In genomic region chr17:56291171-56291511, GRCm38 (mm10) we compare ENCODE assay signal across 8 mouse cellular contexts. TPM values are rescaled to one million over a fixed set of nuclear protein-coding genes. Genes with fewer than 3 reads are reported as not detected.
DNase-seq lines count a peak whose midpoint lies in the region; ATAC-seq and TF ChIP-seq lines count a peak whose summit lies in the region.

No protein-coding gene starts in this region.

- peak overlapping the region; percentile 92 for H3K27ac ChIP-seq in embryonic facial prominence, embryonic 10.5 days (replicated peaks)
- H3K27ac ChIP-seq in heart, adult 2 months = peak overlapping the region; percentile 90
- H3K27ac ChIP-seq in limb, embryonic 14.5 days (replicated peaks; ENCODE audit: low read depth, low read length) = peak overlapping the region; percentile 92
- peak overlapping the region; percentile 51 for H3K27ac ChIP-seq in midbrain, embryonic 15.5 days
- peak overlapping the region; percentile 80 for H3K27ac ChIP-seq in spleen, adult 2 months (ENCODE audit: insufficient read depth, low read length)

- peak; percentile 98 for TF ChIP-seq CTCF in heart, adult 2 months (IDR thresholded peaks at IDR 0.05)
- peak; percentile 92 for TF ChIP-seq CTCF in spleen, adult 2 months (IDR thresholded peaks at IDR 0.05; ENCODE audit: extremely low read depth, insufficient read depth, insufficient read length, insufficient replicate concordance)

- ATAC-seq in limb, embryonic 14.5 days (ENCODE audit: low FRiP score, low read depth) = peak; percentile 88
- ATAC-seq in midbrain, embryonic 15.5 days (replicated peaks) = peak; percentile 86

- no peak; the same call in none of the 2 replicates for TF ChIP-seq EP300 in heart, adult 2 months (IDR thresholded peaks at IDR 0.05; ENCODE audit: insufficient read depth, low read depth, low read length)

- WGBS in embryonic facial prominence, embryonic 10.5 days = under 1% methylated on average over 16 of the region's 16 CpGs
- under 1% methylated on average over 16 of the region's 16 CpGs for WGBS in heart, adult 2 months
- 2% methylated on average over 14 of the region's 16 CpGs for WGBS in limb, embryonic 14.5 days
- 0% methylated on average over 16 of the region's 16 CpGs for WGBS in midbrain, embryonic 15.5 days
- under 1% methylated on average over 16 of the region's 16 CpGs for whole genome bisulfite sequencing in spleen, adult 2 months

- no peaks in the 10 kb centered on the region for H3K9me3 ChIP-seq in embryonic facial prominence, embryonic 10.5 days
- no peaks in the 10 kb centered on the region for H3K9me3 ChIP-seq in limb, embryonic 14.5 days (ENCODE audit: control insufficient read depth, low read length)
- H3K9me3 ChIP-seq in midbrain, embryonic 15.5 days = no peaks in the 10 kb centered on the region

- H3K4me1 ChIP-seq in embryonic facial prominence, embryonic 10.5 days = peaks cover 51% of the 10 kb centered on the region
- peaks cover 6% of the 10 kb centered on the region for H3K4me1 ChIP-seq in heart, adult 2 months (ENCODE audit: control insufficient read depth, insufficient read depth, low read length)
- peaks cover 33% of the 10 kb centered on the region for H3K4me1 ChIP-seq in limb, embryonic 14.5 days (ENCODE audit: control insufficient read depth, insufficient read depth, low read length)
- peaks cover 24% of the 10 kb centered on the region for H3K4me1 ChIP-seq in midbrain, embryonic 15.5 days
- H3K4me1 ChIP-seq in spleen, adult 2 months (ENCODE audit: control insufficient read depth, insufficient read depth, insufficient read length) = peaks cover 24% of the 10 kb centered on the region; the same call in 1 of the 2 replicates

- peak overlapping the region; percentile 68 for H3K4me3 ChIP-seq in embryonic facial prominence, embryonic 10.5 days
- H3K4me3 ChIP-seq in heart, adult 2 months = peak overlapping the region; percentile 59
- H3K4me3 ChIP-seq in limb, embryonic 14.5 days (replicated peaks; ENCODE audit: low read length) = peak overlapping the region; percentile 57
- H3K4me3 ChIP-seq in midbrain, embryonic 15.5 days = peak overlapping the region; percentile 19
- H3K4me3 ChIP-seq in spleen, adult 2 months (ENCODE audit: extremely low read depth, insufficient read depth, insufficient read length) = peak overlapping the region; percentile 57; the same call in 1 of the 2 replicates

- H3K9ac ChIP-seq in heart, adult 2 months (ENCODE audit: low read depth, low read length) = peak overlapping the region; percentile 67
- H3K9ac ChIP-seq in limb, embryonic 14.5 days (ENCODE audit: low read depth, low read length, severe bottlenecking) = peak overlapping the region; percentile 68
- H3K9ac ChIP-seq in midbrain, embryonic 15.5 days = no peak overlapping the region

- intact Hi-C loops in heart, adult 2 months (cut with DNase I) = loop anchor here (1.0 to 2.0 kb wide), 2 partner anchors 14 to 59 kb away; no protein-coding TSS in a partner anchor

- H3K27me3 ChIP-seq in embryonic facial prominence, embryonic 10.5 days (replicated peaks; ENCODE audit: low read depth, poor library complexity, severe bottlenecking) = no peaks in the 10 kb centered on the region
- H3K27me3 ChIP-seq in heart, adult 2 months (ENCODE audit: control insufficient read depth, insufficient read depth, low read length) = no peaks in the 10 kb centered on the region
- H3K27me3 ChIP-seq in limb, embryonic 14.5 days (ENCODE audit: control insufficient read depth, insufficient read depth, low read length) = no peaks in the 10 kb centered on the region
- no peaks in the 10 kb centered on the region for H3K27me3 ChIP-seq in midbrain, embryonic 15.5 days (replicated peaks)
- no peaks in the 10 kb centered on the region for H3K27me3 ChIP-seq in spleen, adult 2 months (ENCODE audit: control insufficient read depth, insufficient read depth, low read length)

- H3K79me2 ChIP-seq in heart, adult 2 months (replicated peaks; ENCODE audit: control insufficient read depth, insufficient read depth, low read length) = no peaks in the 10 kb centered on the region

- H3K36me3 ChIP-seq in embryonic facial prominence, embryonic 10.5 days (replicated peaks) = peaks cover 9% of the 10 kb centered on the region
- H3K36me3 ChIP-seq in heart, adult 2 months (ENCODE audit: control insufficient read depth, insufficient read depth, low read length) = no peaks in the 10 kb centered on the region
- H3K36me3 ChIP-seq in limb, embryonic 14.5 days (ENCODE audit: control insufficient read depth, insufficient read depth, low read length) = peaks cover 10% of the 10 kb centered on the region
- no peaks in the 10 kb centered on the region for H3K36me3 ChIP-seq in midbrain, embryonic 15.5 days (replicated peaks)
- H3K36me3 ChIP-seq in spleen, adult 2 months (ENCODE audit: control insufficient read depth, insufficient read depth, low read length) = peaks cover 2% of the 10 kb centered on the region

- DNase-seq in 416B (ENCODE audit: low read depth) = peak; percentile 99
- DNase-seq in adrenal gland, postnatal 14 days = peak; percentile 96
- DNase-seq in embryonic facial prominence, embryonic 10.5 days (ENCODE audit: low spot score) = peak; percentile 94
- peak; percentile 89 to 94 for DNase-seq in heart, adult 2 months
- peak; percentile 88 for DNase-seq in kidney, adult 18-20 months
- DNase-seq in limb, embryonic 14.5 days (ENCODE audit: low spot score) = peak; percentile 89
- DNase-seq in spleen, adult 2 months (ENCODE audit: low read depth in 1 of 2, low spot score in 2 of 2) = peak; percentile 81 to 82

- peak overlapping the region; percentile 71 for H3K4me2 ChIP-seq in limb, embryonic 14.5 days (replicated peaks; ENCODE audit: low read depth, low read length, severe bottlenecking)
- peak overlapping the region; percentile 45 for H3K4me2 ChIP-seq in midbrain, embryonic 15.5 days

- peak; percentile 59 for TF ChIP-seq POLR2A in heart, adult 2 months (IDR thresholded peaks at IDR 0.05; ENCODE audit: insufficient read depth, low read depth, low read length)
- no peak for TF ChIP-seq POLR2A in limb, embryonic 14.5 days (IDR thresholded peaks at IDR 0.05; ENCODE audit: borderline replicate concordance, extremely low read depth, insufficient read depth, insufficient read length)
- no peak; the same call in 1 of the 2 replicates for TF ChIP-seq POLR2A in spleen, adult 2 months (IDR thresholded peaks at IDR 0.05; ENCODE audit: low read depth, low read length)

RNA-seq across cellular contexts. Expression of gene Plin3, which starts 1.5 kb away (rescaled TPM):
- 76.9 and 106 TPM in 2 replicates for total RNA-seq in adrenal gland, postnatal 14 days (2021)
- polyA plus RNA-seq in embryonic facial prominence, embryonic 10.5 days (2016; fragmentation: Nextera tagmentation; extraction: Ambion mirVana) = 67.7 and 72.2 TPM in 2 replicates
- 100 to 1,000 TPM; 160 to 221 TPM for total RNA-seq in heart, adult 2 months (2021)
- polyA plus RNA-seq in heart, adult 2 months (2012; rRNA removed) = 65.6 and 66.2 TPM in 2 replicates
- 41.0 and 44.1 TPM in 2 replicates for polyA plus RNA-seq in limb, embryonic 14.5 days (2012; rRNA removed)
- polyA plus RNA-seq in limb, embryonic 14.5 days (2014; fragmentation: Nextera tagmentation; extraction: Ambion mirVana) = 90.1 and 90.3 TPM in 2 replicates
- polyA plus RNA-seq in midbrain, embryonic 15.5 days (2015; fragmentation: Nextera tagmentation; extraction: Ambion mirVana) = 12.0 and 13.3 TPM in 2 replicates
- polyA plus RNA-seq in spleen, adult 2 months (2012; rRNA removed) = 13.4 and 17.3 TPM in 2 replicates

RNA-seq across cellular contexts. Expression of gene Arrdc5, which starts 8.9 kb away (rescaled TPM):
- not detected in 2 replicates for total RNA-seq in adrenal gland, postnatal 14 days (2021)
- not detected in 2 replicates for polyA plus RNA-seq in embryonic facial prominence, embryonic 10.5 days (2016; fragmentation: Nextera tagmentation; extraction: Ambion mirVana)
- total RNA-seq in heart, adult 2 months (2021) = not detected
- 0.32 TPM in 1 of 2 replicates, not detected in the other for polyA plus RNA-seq in heart, adult 2 months (2012; rRNA removed)
- polyA plus RNA-seq in limb, embryonic 14.5 days (2012; rRNA removed) = not detected in 2 replicates
- not detected in 2 replicates for polyA plus RNA-seq in limb, embryonic 14.5 days (2014; fragmentation: Nextera tagmentation; extraction: Ambion mirVana)
- polyA plus RNA-seq in midbrain, embryonic 15.5 days (2015; fragmentation: Nextera tagmentation; extraction: Ambion mirVana) = not detected in 2 replicates
- polyA plus RNA-seq in spleen, adult 2 months (2012; rRNA removed) = 0.12 TPM in 1 of 2 replicates, not detected in the other

RNA-seq across cellular contexts. Expression of gene Uhrf1, which starts 12.0 kb away (rescaled TPM):
- 25.6 and 29.3 TPM in 2 replicates for total RNA-seq in adrenal gland, postnatal 14 days (2021)
- 279 and 301 TPM in 2 replicates for polyA plus RNA-seq in embryonic facial prominence, embryonic 10.5 days (2016; fragmentation: Nextera tagmentation; extraction: Ambion mirVana)
- 1 to 10 TPM; 2.0 to 2.4 TPM for total RNA-seq in heart, adult 2 months (2021)
- polyA plus RNA-seq in heart, adult 2 months (2012; rRNA removed) = 0.85 and 1.2 TPM in 2 replicates
- 105 and 116 TPM in 2 replicates for polyA plus RNA-seq in limb, embryonic 14.5 days (2012; rRNA removed)
- polyA plus RNA-seq in limb, embryonic 14.5 days (2014; fragmentation: Nextera tagmentation; extraction: Ambion mirVana) = 89.0 and 93.9 TPM in 2 replicates
- polyA plus RNA-seq in midbrain, embryonic 15.5 days (2015; fragmentation: Nextera tagmentation; extraction: Ambion mirVana) = 19.2 and 20.8 TPM in 2 replicates
- 16.5 and 23.9 TPM in 2 replicates for polyA plus RNA-seq in spleen, adult 2 months (2012; rRNA removed)

RNA-seq across cellular contexts. Expression of gene Ticam1, which starts 14.6 kb away (rescaled TPM):
- 18.7 and 20.9 TPM in 2 replicates for total RNA-seq in adrenal gland, postnatal 14 days (2021)
- 3.2 and 3.7 TPM in 2 replicates for polyA plus RNA-seq in embryonic facial prominence, embryonic 10.5 days (2016; fragmentation: Nextera tagmentation; extraction: Ambion mirVana)
- total RNA-seq in heart, adult 2 months (2021) = 1 to 10 TPM; 8.0 TPM
- 16.8 and 18.0 TPM in 2 replicates for polyA plus RNA-seq in heart, adult 2 months (2012; rRNA removed)
- 12.5 and 16.5 TPM in 2 replicates for polyA plus RNA-seq in limb, embryonic 14.5 days (2012; rRNA removed)
- polyA plus RNA-seq in limb, embryonic 14.5 days (2014; fragmentation: Nextera tagmentation; extraction: Ambion mirVana) = 8.2 and 8.7 TPM in 2 replicates
- polyA plus RNA-seq in midbrain, embryonic 15.5 days (2015; fragmentation: Nextera tagmentation; extraction: Ambion mirVana) = 1.2 and 1.5 TPM in 2 replicates
- 20.5 and 21.6 TPM in 2 replicates for polyA plus RNA-seq in spleen, adult 2 months (2012; rRNA removed)

RNA-seq across cellular contexts. Expression of gene Fem1a, which starts 34.5 kb away (rescaled TPM):
- total RNA-seq in adrenal gland, postnatal 14 days (2021) = 27.1 and 29.5 TPM in 2 replicates
- 12.5 and 13.2 TPM in 2 replicates for polyA plus RNA-seq in embryonic facial prominence, embryonic 10.5 days (2016; fragmentation: Nextera tagmentation; extraction: Ambion mirVana)
- 100 to 1,000 TPM; 108 to 124 TPM for total RNA-seq in heart, adult 2 months (2021)
- polyA plus RNA-seq in heart, adult 2 months (2012; rRNA removed) = 81.5 and 104 TPM in 2 replicates
- polyA plus RNA-seq in limb, embryonic 14.5 days (2012; rRNA removed) = 14.5 and 18.4 TPM in 2 replicates
- polyA plus RNA-seq in limb, embryonic 14.5 days (2014; fragmentation: Nextera tagmentation; extraction: Ambion mirVana) = 16.0 and 17.4 TPM in 2 replicates
- polyA plus RNA-seq in midbrain, embryonic 15.5 days (2015; fragmentation: Nextera tagmentation; extraction: Ambion mirVana) = 20.1 and 20.5 TPM in 2 replicates
- 21.1 and 29.0 TPM in 2 replicates for polyA plus RNA-seq in spleen, adult 2 months (2012; rRNA removed)

Comparison
In these comparisons a context has a peak if more than half of its experiments do, and no peak if none do; other contexts are left out.
1. Peak in every context shown above with its lines: DNase-seq, ATAC-seq, H3K4me3 ChIP-seq and H3K27ac ChIP-seq.